Mouse (Mus musculus) small intestine, adult 2 months (tissue): ENCODE data around the gene Lrrc28. TPM values are rescaled to one million over a fixed set of nuclear protein-coding genes. Genes with fewer than 3 reads are reported as not detected.

ENCODE experiments used
- H3K27ac ChIP-seq: fragments of 200-500 bp; 2 replicates; pipeline ENCODE4 v1.5.1; 2012; ENCODE audit warnings: low read depth, low read length, control low read depth, inconsistent platforms; ENCODE audit not compliant: insufficient read depth
- H3K27me3 ChIP-seq: fragments of 200-500 bp; 2 replicates; pipeline ENCODE4 v1.6.1; 2012; ENCODE audit warnings: mild to moderate bottlenecking, moderate library complexity, low read length, inconsistent platforms; ENCODE audit not compliant: control insufficient read depth, insufficient read depth
- H3K36me3 ChIP-seq: fragments of 200-500 bp; 2 replicates; pipeline ENCODE4 v1.6.1; 2012; ENCODE audit warnings: mild to moderate bottlenecking, low read length, control low read depth, inconsistent platforms; ENCODE audit not compliant: control insufficient read depth, insufficient read depth
- H3K4me1 ChIP-seq: fragments of 200-500 bp; 2 replicates; pipeline ENCODE4 v1.6.1; 2012; ENCODE audit warnings: low read length, inconsistent platforms, mixed read lengths; ENCODE audit not compliant: control insufficient read depth, insufficient read depth, insufficient read length
- H3K4me3 ChIP-seq: fragments of 200-500 bp; 2 replicates; pipeline ENCODE4 v1.5.1; 2012; ENCODE audit warnings: low read depth, mild to moderate bottlenecking, control low read depth, inconsistent platforms, low read length, moderate library complexity
- CTCF ChIP-seq: fragments of 200-500 bp; IDR thresholded peaks from 2 replicates; pipeline ENCODE4 v1.5.1; 2012; ENCODE audit warnings: low read depth, mild to moderate bottlenecking, control low read depth, inconsistent platforms, low read length, moderate library complexity, mixed read lengths; ENCODE audit not compliant: insufficient replicate concordance, insufficient read length; ENCODE audit errors: extremely low read depth
- POLR2A ChIP-seq: fragments of 200-500 bp; IDR thresholded peaks from 2 replicates; pipeline ENCODE4 v1.6.1; 2012; ENCODE audit warnings: low read depth, mild to moderate bottlenecking, control low read depth, inconsistent platforms, low read length, moderate library complexity
- WGBS: fragments of 180-500 bp; shearing (Covaris S2); methylation state at CpG from one replicate; pipeline ENCODE4 v1.1.7; 2018; 5-methylcytosine and 5-hydroxymethylcytosine counted together
- polyA plus RNA-seq: library from polyadenylated mRNA; depleted of rRNA; stranded (reverse); fragments of >200 nt; gene quantifications from 2 replicates; pipeline ENCODE4 v1.2.3, GENCODE M21; 2012

Lrrc28 gene
- polyA plus RNA-seq, 1 experiment = 16.6 TPM

DNA sequence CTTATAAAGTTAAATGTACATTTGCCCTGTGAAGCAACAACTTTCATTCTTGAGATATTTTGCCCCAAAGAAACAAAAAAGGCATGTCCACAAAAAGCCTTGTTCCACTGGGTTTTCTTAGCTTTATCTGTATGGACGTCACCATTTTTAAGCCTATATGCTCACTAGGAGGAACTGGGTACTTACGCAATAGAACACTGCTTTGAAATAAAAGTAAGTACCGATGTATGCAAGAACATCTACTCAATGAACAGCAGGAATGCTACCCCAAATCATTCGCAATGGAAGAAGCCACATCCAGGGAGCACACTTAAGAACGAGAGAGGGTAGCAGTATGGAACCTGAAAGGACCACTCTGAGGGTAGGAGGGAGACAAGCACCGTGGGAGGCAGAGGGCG lies 30.6 kb downstream of the Lrrc28 start:
- H3K4me1 ChIP-seq = no peaks in the 10 kb centered on the region
- 85% methylated on average over 7 of the region's 7 CpGs for WGBS

DNA sequence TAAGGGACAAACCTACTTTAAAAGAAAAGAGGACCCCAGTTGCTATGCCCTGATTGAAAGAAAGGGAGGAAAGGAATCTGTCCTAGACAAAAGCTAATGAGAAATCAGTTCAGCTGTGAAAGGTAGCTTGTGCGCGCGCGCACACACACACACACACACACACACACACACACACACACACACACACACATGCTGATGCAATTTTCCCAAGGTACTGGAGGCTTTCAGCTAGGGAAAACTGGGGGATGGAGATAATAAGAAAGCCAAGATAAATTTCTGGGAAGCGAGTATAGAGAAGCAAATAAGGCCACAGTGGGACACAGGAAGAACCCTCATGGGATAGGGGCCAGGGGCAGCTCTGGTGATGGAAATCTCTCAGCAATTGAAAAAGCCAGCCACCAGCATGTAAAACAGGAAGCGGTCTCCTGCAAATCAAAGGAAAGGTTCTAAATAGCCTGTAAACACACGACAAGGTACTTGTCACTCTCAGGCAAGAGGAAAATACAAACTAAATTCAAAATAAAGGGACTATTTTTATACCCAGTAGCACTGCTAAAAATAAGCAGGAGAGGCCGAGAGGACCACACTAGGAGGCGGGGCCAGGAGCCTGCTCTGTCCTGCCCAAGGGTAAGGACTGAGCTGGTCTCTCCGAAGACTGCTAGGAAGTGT lies 31.1 kb downstream of the Lrrc28 start:
- Histone ChIP-seq H3K27me3 (no peaks in the 10 kb centered on the region), H3K4me1 (no peaks in the 10 kb centered on the region), H3K4me3 (no peak overlapping the region), H3K36me3 (peaks cover 2% of the 10 kb centered on the region), H3K27ac (no peak overlapping the region)
- TF ChIP-seq POLR2A = no peak
- TF ChIP-seq CTCF = no peak
- 80% methylated on average over 10 of the region's 10 CpGs for WGBS

More for the DNA sequence above, 30.6 kb downstream of the Lrrc28 start:
- TF ChIP-seq POLR2A (no peak), CTCF (no peak)
- peaks cover 2% of the 10 kb centered on the region for H3K36me3 ChIP-seq
- no peak overlapping the region for H3K4me3 ChIP-seq
- H3K27me3 ChIP-seq = no peaks in the 10 kb centered on the region
- H3K27ac ChIP-seq = no peak overlapping the region

DNA sequence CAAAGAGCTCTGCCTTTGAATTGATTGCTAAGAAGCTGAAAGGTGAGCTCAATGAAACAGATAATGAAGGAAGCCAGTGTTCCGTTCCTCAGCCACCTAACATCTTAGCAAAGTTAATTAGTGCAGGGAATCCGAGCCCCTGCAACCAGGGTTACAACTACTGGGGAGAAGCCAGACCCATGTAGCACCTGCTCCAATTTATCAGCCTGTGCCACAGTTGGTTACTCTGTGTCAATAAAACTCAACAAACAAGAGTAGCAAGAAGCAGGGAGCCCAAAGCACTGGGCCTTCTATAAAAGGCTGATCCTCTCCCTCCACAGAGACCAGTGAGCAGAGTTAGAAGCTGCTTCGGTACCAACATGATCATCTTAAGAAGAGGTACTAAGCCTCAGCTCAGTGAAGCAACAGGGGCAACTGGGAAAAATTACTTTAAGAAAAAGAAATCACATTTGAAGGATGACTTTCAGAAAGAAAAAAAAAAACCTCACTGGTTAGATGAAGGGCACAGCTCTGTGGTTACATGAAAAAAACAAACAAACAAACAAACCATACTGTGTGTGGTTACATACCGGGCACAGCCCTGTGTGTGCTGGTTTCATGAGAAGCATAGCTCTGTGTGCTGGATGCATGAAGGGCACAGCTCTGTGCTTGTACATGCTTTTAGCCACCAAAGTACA lies 36.6 kb downstream of the Lrrc28 start:
- Histone ChIP-seq H3K27ac (no peak overlapping the region), H3K36me3 (no peaks in the 10 kb centered on the region; the same call in 1 of the 2 replicates), H3K4me3 (no peak overlapping the region), H3K4me1 (no peaks in the 10 kb centered on the region), H3K27me3 (no peaks in the 10 kb centered on the region)
- TF ChIP-seq POLR2A (no peak), CTCF (no peak)
- WGBS = 50% methylated on average over 4 of the region's 4 CpGs

DNA sequence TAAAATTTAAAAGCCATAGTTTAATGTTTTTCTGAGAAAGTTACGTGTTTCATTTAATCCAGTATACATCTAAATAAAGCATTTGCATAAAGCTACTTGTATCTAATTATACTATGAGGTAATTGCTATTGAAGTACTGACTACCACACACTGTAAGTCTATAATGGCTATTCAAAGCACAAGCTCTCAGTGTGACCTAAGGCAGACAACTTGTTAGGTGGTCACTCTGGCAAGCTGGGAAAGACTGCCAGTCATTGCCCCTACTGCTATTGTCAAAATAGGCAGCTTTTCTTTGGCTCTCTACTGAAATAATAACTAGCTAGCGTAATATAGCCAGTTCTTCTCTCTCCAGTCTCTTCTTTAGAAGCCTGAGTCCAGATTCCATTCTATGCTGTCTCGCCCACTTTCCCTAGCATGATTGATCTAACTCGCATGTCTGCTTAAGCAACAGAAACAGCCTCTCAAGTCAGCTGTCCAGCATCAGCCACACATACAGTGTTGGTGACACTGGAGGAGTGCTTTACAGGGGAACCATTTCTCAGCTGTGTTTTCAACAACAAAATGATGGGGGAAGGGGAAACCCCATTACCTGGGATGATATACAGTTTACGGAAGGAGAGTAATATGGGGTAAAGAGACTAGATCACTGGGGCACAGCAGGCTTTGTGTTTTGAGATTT lies 37.3 kb downstream of the Lrrc28 start:
- Histone ChIP-seq H3K36me3 (no peaks in the 10 kb centered on the region; the same call in 1 of the 2 replicates), H3K4me3 (no peak overlapping the region), H3K27ac (no peak overlapping the region), H3K27me3 (no peaks in the 10 kb centered on the region), H3K4me1 (no peaks in the 10 kb centered on the region)
- WGBS = 75% methylated on average over 5 of the region's 5 CpGs
- TF ChIP-seq POLR2A (no peak), CTCF (no peak)

DNA sequence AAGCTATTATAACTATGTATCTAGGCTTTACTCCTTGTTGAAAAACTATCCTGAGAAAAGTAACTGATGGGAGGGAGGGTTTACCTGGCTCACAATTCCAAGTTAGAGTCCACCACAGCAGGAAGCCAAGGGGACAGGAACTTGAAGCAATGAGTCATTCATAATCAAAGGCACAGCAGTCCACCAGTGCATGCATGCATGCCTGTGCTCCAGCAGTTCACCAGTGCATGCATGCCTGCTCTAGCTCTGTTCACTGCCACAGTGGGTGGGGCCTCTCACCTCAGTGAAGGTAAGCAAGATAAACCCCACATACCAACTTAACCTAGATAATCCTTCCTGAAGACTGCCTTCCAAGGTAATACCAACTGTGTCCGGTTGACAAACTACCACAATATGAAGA lies 38.8 kb downstream of the Lrrc28 start:
- no peaks in the 10 kb centered on the region for H3K4me1 ChIP-seq
- H3K36me3 ChIP-seq = no peaks in the 10 kb centered on the region; the same call in 1 of the 2 replicates
- no peak for TF ChIP-seq CTCF
- TF ChIP-seq POLR2A = no peak
- 88% methylated on average over 1 of the region's 1 CpGs for WGBS
- no peak overlapping the region for H3K4me3 ChIP-seq
- no peak overlapping the region for H3K27ac ChIP-seq
- H3K27me3 ChIP-seq = no peaks in the 10 kb centered on the region

DNA sequence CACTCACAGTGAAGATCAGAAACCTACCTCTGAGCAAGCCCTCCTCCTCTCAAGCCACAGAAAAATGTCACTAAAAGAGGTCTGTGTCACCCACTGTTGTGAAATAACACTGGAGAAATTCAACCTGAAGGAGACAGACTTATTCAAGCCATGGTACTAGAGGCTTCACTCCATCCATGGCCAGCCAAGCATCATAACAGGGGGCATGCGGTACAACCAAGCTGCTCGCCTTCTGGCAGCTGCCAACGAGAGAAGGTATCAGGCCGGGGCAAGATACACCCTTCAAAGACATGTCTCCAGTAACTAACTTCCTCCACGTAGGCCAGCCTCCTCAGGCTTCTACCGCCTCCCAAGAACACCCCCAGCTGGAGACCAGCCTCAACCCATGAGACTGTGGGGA lies 40.0 kb downstream of the Lrrc28 start:
- Histone ChIP-seq H3K27ac (no peak overlapping the region), H3K27me3 (no peaks in the 10 kb centered on the region), H3K36me3 (no peaks in the 10 kb centered on the region), H3K4me3 (no peak overlapping the region), H3K4me1 (no peaks in the 10 kb centered on the region)
- 89% methylated on average over 6 of the region's 6 CpGs for WGBS
- TF ChIP-seq CTCF = no peak
- TF ChIP-seq POLR2A = no peak

DNA sequence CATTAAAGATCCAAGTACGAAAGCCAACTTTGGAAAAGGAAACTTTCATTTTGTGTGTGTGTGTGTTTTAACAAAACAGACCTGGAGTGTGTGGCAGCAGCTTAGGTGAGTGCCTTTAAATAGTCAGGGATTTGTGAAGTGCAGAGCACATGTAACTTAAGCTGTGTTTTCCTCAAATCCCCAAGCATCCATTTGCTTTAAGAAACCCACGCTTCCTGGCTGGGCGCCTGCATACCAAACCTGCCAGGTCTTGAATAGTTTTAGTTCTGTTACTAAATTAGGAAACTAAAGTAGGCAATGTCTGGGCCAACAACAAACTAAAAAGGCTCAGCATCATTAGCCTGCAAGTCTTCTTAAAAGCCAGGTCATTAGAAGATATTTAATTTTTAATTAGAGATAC lies 47.0 kb downstream of the Lrrc28 start:
- Histone ChIP-seq H3K36me3 (no peaks in the 10 kb centered on the region), H3K4me1 (no peaks in the 10 kb centered on the region), H3K27me3 (no peaks in the 10 kb centered on the region), H3K27ac (no peak overlapping the region), H3K4me3 (no peak overlapping the region)
- TF ChIP-seq CTCF = no peak
- no peak for TF ChIP-seq POLR2A
- WGBS = 86% methylated on average over 3 of the region's 3 CpGs
